Mouse (Mus musculus): ENCODE data around the gene Klf7.

GRCm38 (mm10) chr1:64078747-64079211 is 43.3 kb downstream of the Klf7 start:
- no peak for TF ChIP-seq CTCF (IDR thresholded peaks at IDR 0.05; ENCODE audit: low read depth, low read length)
- TF ChIP-seq POLR2A (IDR thresholded peaks at IDR 0.05; ENCODE audit: borderline replicate concordance, low read depth, low read length) = no peak

Data from bone marrow macrophage, adult 2 months (primary cell).